Mouse (Mus musculus) olfactory bulb, adult 2 months (tissue): ENCODE results near the gene Sec23a.

ENCODE experiments used
- CTCF ChIP-seq: fragments of 200-500 bp; IDR thresholded peaks from 2 replicates; pipeline ENCODE4 v1.5.1; 2012; ENCODE audit warnings: low read depth, mild to moderate bottlenecking, low read length, moderate library complexity; ENCODE audit not compliant: insufficient read depth
- POLR2A ChIP-seq: fragments of 200-500 bp; IDR thresholded peaks from 2 replicates; pipeline ENCODE4 v1.6.1; 2012; ENCODE audit warnings: mild to moderate bottlenecking, low read depth, low read length, moderate library complexity; ENCODE audit not compliant: insufficient read depth

DNA sequence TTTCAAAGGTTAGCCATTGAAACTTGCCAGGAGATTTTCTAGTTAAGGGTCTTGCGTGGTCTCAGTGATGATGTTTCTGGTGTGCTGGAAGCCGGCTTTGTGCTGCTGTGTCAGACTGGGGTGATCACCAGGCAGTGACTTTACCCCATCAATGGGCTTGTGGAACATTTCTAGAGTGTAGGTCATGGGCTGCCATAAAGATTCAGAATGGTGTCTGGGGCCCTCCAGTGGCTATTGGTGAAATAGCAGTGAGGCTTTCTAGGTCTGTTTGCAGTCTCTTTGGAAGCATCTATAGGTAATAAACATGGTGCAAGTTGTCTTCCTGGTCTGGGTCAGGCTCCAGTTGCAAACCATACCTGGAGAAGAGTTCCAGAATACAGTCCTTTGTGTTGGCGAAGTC, 87.8 kb downstream of the Sec23a start:
- no peak for TF ChIP-seq CTCF
- TF ChIP-seq POLR2A, result no peak
